Mouse (Mus musculus) neural tube, embryonic 15.5 days (tissue): Measurements from ENCODE around the gene Mterf1a. TPM values are rescaled to one million over a fixed set of nuclear protein-coding genes. Genes with fewer than 3 reads are reported as not detected.
"Not testable (repeated sequence)": the region's sequence is repeated elsewhere in the genome, so short reads cannot be mapped to it uniquely, and the experiment has no call there.

Experiments used
- ATAC-seq: fragments of 200-750 bp; cut with Nextera tagmentation; 2 replicates; pipeline ENCODE4 v1.8.0; 2017; ENCODE audit warnings: mild to moderate bottlenecking, moderate TSS enrichment, moderate library complexity; ENCODE audit not compliant: low FRiP score
- H3K27ac ChIP-seq: fragments of 300-500 bp; sonication (generic); replicated peaks from 2 replicates; pipeline ENCODE4 v1.5.1; 2015; ENCODE audit warnings: mild to moderate bottlenecking, inconsistent platforms
- H3K27me3 ChIP-seq: fragments of 300-500 bp; sonication (generic); replicated peaks from 2 replicates; pipeline ENCODE4 v1.6.1; 2015; ENCODE audit warnings: inconsistent platforms
- H3K36me3 ChIP-seq: fragments of 300-500 bp; sonication (generic); 2 replicates; pipeline ENCODE4 v1.6.1; 2015; ENCODE audit warnings: inconsistent platforms
- H3K4me1 ChIP-seq: fragments of 300-500 bp; sonication (generic); 2 replicates; pipeline ENCODE4 v1.6.1; 2015; ENCODE audit warnings: inconsistent platforms
- H3K4me2 ChIP-seq: fragments of 300-500 bp; sonication (generic); 2 replicates; pipeline ENCODE4 v1.6.1; 2015; ENCODE audit warnings: inconsistent platforms, mild to moderate bottlenecking, moderate library complexity
- H3K4me3 ChIP-seq: fragments of 300-500 bp; sonication (generic); replicated peaks from 2 replicates; pipeline ENCODE4 v1.5.1; 2015; ENCODE audit warnings: mild to moderate bottlenecking, inconsistent platforms
- H3K9ac ChIP-seq: fragments of 300-500 bp; sonication (generic); replicated peaks from 2 replicates; pipeline ENCODE4 v1.6.1; 2015; ENCODE audit warnings: mild to moderate bottlenecking, inconsistent platforms
- H3K9me3 ChIP-seq: fragments of 300-500 bp; sonication (generic); replicated peaks from 2 replicates; pipeline ENCODE4 v1.6.1; 2016; ENCODE audit warnings: inconsistent platforms
- WGBS: fragments of 180-500 bp; shearing (Covaris S2); methylation state at CpG from one replicate; pipeline ENCODE4 v1.1.7; 2015; ENCODE audit warnings: mixed read lengths; 5-methylcytosine and 5-hydroxymethylcytosine counted together
- polyA plus RNA-seq: library from polyadenylated mRNA; unstranded; fragments of >200 nt; fragmentation: Nextera tagmentation; extraction: Ambion mirVana; gene quantifications from 2 replicates; pipeline ENCODE4 v1.2.1, GENCODE M21; 2015

The Mterf1a gene
- polyA plus RNA-seq, 1 experiment from 2014 or later, result 5.9 TPM

GRCm38 (mm10) chr5:3927801-3928689, 34.3 kb upstream of the Mterf1a start, which contains the start of gene Akap9:
Gene Akap9, plus strand, starts transcription at chr5:3928054.
- WGBS, result under 1% methylated on average over 64 of the region's 82 CpGs
- H3K9ac ChIP-seq, result peak within 1 kb of the TSS; percentile 97
- no peaks in the 10 kb centered on the region for H3K36me3 ChIP-seq
- H3K4me2 ChIP-seq, result peak within 1 kb of the TSS; percentile 71
- no peaks in the 10 kb centered on the region for H3K27me3 ChIP-seq
- peaks cover 38% of the 10 kb centered on the region for H3K4me1 ChIP-seq
- H3K4me3 ChIP-seq, result peak within 1 kb of the TSS; percentile 70
- H3K9me3 ChIP-seq, result no peaks in the 10 kb centered on the region
- peak; percentile 91 for ATAC-seq
- peak within 1 kb of the TSS; percentile 97 for H3K27ac ChIP-seq

GRCm38 (mm10) chr5:3926666-3927065, 32.9 kb upstream of the Mterf1a start:
- H3K9ac ChIP-seq, result no peak overlapping the region

GRCm38 (mm10) chr5:3922350-3922749, 28.6 kb upstream of the Mterf1a start:
- Histone ChIP-seq H3K4me1 (peaks cover 9% of the 10 kb centered on the region), H3K9me3 (no peaks in the 10 kb centered on the region), H3K4me2 (no peak overlapping the region), H3K27ac (no peak overlapping the region), H3K27me3 (no peaks in the 10 kb centered on the region), H3K9ac (no peak overlapping the region), H3K36me3 (no peaks in the 10 kb centered on the region), H3K4me3 (no peak overlapping the region)
- no peak for ATAC-seq
- 88% methylated on average over 2 of the region's 2 CpGs for WGBS

More at GRCm38 (mm10) chr5:3926666-3927065, 32.9 kb upstream of the Mterf1a start:
- no peaks in the 10 kb centered on the region for H3K9me3 ChIP-seq
- WGBS, result 22% methylated on average over 4 of the region's 4 CpGs
- H3K36me3 ChIP-seq, result no peaks in the 10 kb centered on the region
- no peaks in the 10 kb centered on the region for H3K27me3 ChIP-seq
- H3K4me3 ChIP-seq, result no peak overlapping the region
- peak overlapping the region; percentile 58; the same call in 1 of the 2 replicates for H3K27ac ChIP-seq
- peak overlapping the region; percentile 23; the same call in 1 of the 2 replicates for H3K4me2 ChIP-seq
- no peak for ATAC-seq
- H3K4me1 ChIP-seq, result peaks cover 29% of the 10 kb centered on the region

- no peak overlapping the region for H3K4me3 ChIP-seq
- no peak overlapping the region for H3K4me2 ChIP-seq
- no peaks in the 10 kb centered on the region for H3K36me3 ChIP-seq
- H3K4me1 ChIP-seq, result no peaks in the 10 kb centered on the region
- H3K9me3 ChIP-seq, result no peaks in the 10 kb centered on the region
- 78% methylated on average over 2 of the region's 2 CpGs for WGBS
- no peak overlapping the region for H3K27ac ChIP-seq
- no peak overlapping the region for H3K9ac ChIP-seq
- ATAC-seq, result no peak
- H3K27me3 ChIP-seq, result no peaks in the 10 kb centered on the region
Measured at GRCm38 (mm10) chr5:3905471-3905870, 11.7 kb upstream of the Mterf1a start.

- H3K9ac ChIP-seq, H3K27ac ChIP-seq, ATAC-seq, H3K27me3 ChIP-seq, H3K9me3 ChIP-seq, H3K4me1 ChIP-seq, H3K36me3 ChIP-seq: not testable (repeated sequence)
- Histone ChIP-seq H3K4me2 (peak overlapping the region; percentile 35; the same call in 1 of the 2 replicates), H3K4me3 (peak overlapping the region; percentile 31)
- 96% methylated on average over 4 of the region's 4 CpGs for WGBS
Measured at GRCm38 (mm10) chr5:3894294-3894619, 524 bp upstream of the Mterf1a start.

- Histone ChIP-seq H3K4me1 (peaks cover 5% of the 10 kb centered on the region), H3K9ac (no peak overlapping the region), H3K9me3 (no peaks in the 10 kb centered on the region), H3K27ac (no peak overlapping the region), H3K27me3 (no peaks in the 10 kb centered on the region), H3K36me3 (no peaks in the 10 kb centered on the region), H3K4me3 (no peak overlapping the region), H3K4me2 (no peak overlapping the region)
- no peak for ATAC-seq
Measured at GRCm38 (mm10) chr5:3889201-3889600, 4.5 kb downstream of the Mterf1a start.

GRCm38 (mm10) chr5:3886862-3887261, 6.9 kb downstream of the Mterf1a start:
- not testable (repeated sequence) for H3K9ac ChIP-seq, H3K4me3 ChIP-seq, H3K4me2 ChIP-seq, ATAC-seq, H3K9me3 ChIP-seq, H3K27me3 ChIP-seq, H3K27ac ChIP-seq, H3K4me1 ChIP-seq, H3K36me3 ChIP-seq
- 90% methylated on average over 7 of the region's 7 CpGs for WGBS

- 80% methylated on average over 3 of the region's 3 CpGs for WGBS
- no peak for ATAC-seq
- Histone ChIP-seq H3K4me1 (no peaks in the 10 kb centered on the region), H3K4me2 (no peak overlapping the region), H3K27me3 (no peaks in the 10 kb centered on the region), H3K9me3 (no peaks in the 10 kb centered on the region), H3K27ac (no peak overlapping the region), H3K4me3 (no peak overlapping the region), H3K9ac (no peak overlapping the region), H3K36me3 (no peaks in the 10 kb centered on the region)
Measured at GRCm38 (mm10) chr5:3873485-3873884, 20.2 kb downstream of the Mterf1a start.

GRCm38 (mm10) chr5:3872348-3872747, 21.4 kb downstream of the Mterf1a start:
- 13% methylated on average over 1 of the region's 1 CpGs for WGBS
- Histone ChIP-seq H3K36me3 (no peaks in the 10 kb centered on the region), H3K4me1 (no peaks in the 10 kb centered on the region), H3K27ac (no peak overlapping the region), H3K9ac (no peak overlapping the region), H3K4me3 (no peak overlapping the region), H3K9me3 (no peaks in the 10 kb centered on the region), H3K4me2 (no peak overlapping the region), H3K27me3 (no peaks in the 10 kb centered on the region)
- no peak for ATAC-seq

GRCm38 (mm10) chr5:3870161-3870560, 23.6 kb downstream of the Mterf1a start:
- Histone ChIP-seq H3K9me3 (no peaks in the 10 kb centered on the region), H3K27me3 (no peaks in the 10 kb centered on the region), H3K9ac (no peak overlapping the region), H3K27ac (no peak overlapping the region), H3K4me1 (no peaks in the 10 kb centered on the region), H3K4me2 (no peak overlapping the region), H3K36me3 (no peaks in the 10 kb centered on the region), H3K4me3 (no peak overlapping the region)
- WGBS, result 82% methylated on average over 4 of the region's 4 CpGs
- no peak for ATAC-seq

GRCm38 (mm10) chr5:3845026-3845425, 48.7 kb downstream of the Mterf1a start, which contains the start of gene Lrrd1:
Gene Lrrd1, plus strand, starts transcription at chr5:3845173.
- H3K36me3 ChIP-seq, result peaks cover 12% of the 10 kb centered on the region
- H3K9me3 ChIP-seq, result no peaks in the 10 kb centered on the region
- peak within 1 kb of the TSS; percentile 36 for H3K4me3 ChIP-seq
- no peaks in the 10 kb centered on the region for H3K27me3 ChIP-seq
- H3K27ac ChIP-seq, result no peak within 1 kb of the TSS
- peaks cover 5% of the 10 kb centered on the region for H3K4me1 ChIP-seq
- peak; percentile 41; the same call in 1 of the 2 replicates for ATAC-seq
- peak within 1 kb of the TSS; percentile 41; the same call in 1 of the 2 replicates for H3K9ac ChIP-seq
- WGBS, result 2% methylated on average over 24 of the region's 24 CpGs
- H3K4me2 ChIP-seq, result peak within 1 kb of the TSS; percentile 63
